Mouse (Mus musculus): ENCODE data around the gene Hspa4. TPM values are rescaled to one million over a fixed set of nuclear protein-coding genes. Genes with fewer than 3 reads are reported as not detected.
"Not testable (repeated sequence)": the region's sequence is repeated elsewhere in the genome, so short reads cannot be mapped to it uniquely, and the experiment has no call there.

The Hspa4 gene
- polyA plus RNA-seq, 1 experiment from 2014 or later = 143 TPM

DNA sequence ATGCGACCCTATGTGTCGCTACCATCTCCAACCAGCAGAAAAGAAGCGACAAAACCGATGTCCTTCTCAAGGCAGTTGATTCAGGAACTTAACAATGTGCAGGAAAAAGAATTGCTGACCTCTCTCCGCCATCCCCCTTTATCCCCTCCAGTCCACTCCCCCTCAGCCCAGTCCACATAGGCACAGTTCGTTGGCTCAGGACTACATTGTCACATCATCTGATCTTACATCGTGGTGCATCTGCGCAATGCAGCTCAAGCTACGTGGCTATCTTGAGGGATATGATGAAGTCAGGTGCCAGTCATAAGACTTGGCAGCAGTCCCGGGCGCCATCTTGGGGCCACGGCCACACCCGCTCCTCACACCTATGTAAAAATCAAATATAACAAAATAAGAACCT, 19.6 kb upstream of the Hspa4 start:
- WGBS = 96% methylated on average over 13 of the region's 13 CpGs

DNA sequence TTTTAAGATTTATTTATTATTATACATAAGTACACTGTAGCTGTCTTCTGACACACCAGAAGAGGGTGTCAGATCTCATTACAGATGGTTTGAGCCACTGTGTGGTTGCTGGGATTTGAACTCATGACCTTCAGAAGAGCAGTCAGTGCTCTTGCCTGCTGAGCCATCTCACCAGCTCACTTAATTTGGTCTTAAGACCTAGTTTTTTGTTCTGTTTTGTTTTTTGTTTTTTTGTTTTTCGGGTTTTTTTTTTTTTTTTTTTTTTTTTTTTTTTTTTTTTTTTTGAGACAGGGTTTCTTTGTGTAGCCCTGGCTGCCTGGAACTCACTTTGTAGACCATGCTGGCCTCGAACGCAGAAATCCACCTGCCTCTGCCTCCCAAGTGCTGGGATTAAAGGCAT, 18.3 kb upstream of the Hspa4 start:
- peaks cover 11% of the 10 kb centered on the region; the same call in 1 of the 2 replicates for H3K4me1 ChIP-seq
- H3K4me3 ChIP-seq; H3K27me3 ChIP-seq (ENCODE audit: low read depth, poor library complexity, severe bottlenecking); DNase-seq (ENCODE audit: low spot score); H3K27ac ChIP-seq; H3K9me3 ChIP-seq (replicated peaks); H3K36me3 ChIP-seq: not testable (repeated sequence)
- WGBS = 90% methylated on average over 3 of the region's 3 CpGs

More for the DNA sequence above, 19.6 kb upstream of the Hspa4 start:
- not testable (repeated sequence) for H3K27me3 ChIP-seq (ENCODE audit: low read depth, poor library complexity, severe bottlenecking); DNase-seq (ENCODE audit: low spot score); H3K36me3 ChIP-seq; H3K4me3 ChIP-seq; H3K9me3 ChIP-seq (replicated peaks); H3K27ac ChIP-seq
- H3K4me1 ChIP-seq = peaks cover 11% of the 10 kb centered on the region; the same call in 1 of the 2 replicates

DNA sequence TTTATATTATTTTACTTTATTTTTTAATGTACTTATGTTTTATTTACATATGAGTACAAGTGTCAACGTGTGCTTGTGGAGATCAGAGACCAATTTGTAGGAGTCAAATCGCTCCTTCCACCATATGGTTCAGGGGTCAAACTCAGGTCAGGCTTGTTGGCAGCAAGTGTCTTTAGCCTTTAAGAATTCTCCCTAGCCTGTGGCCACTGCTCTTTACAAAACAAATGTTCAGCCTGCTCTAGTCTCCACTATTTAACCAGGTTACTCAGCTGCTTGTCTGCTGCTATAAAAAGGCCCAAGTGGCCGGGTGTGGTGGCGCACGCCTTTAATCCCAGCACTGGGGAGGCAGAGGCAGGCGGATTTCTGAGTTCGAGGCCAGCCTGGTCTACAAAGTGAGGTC, 17.8 kb upstream of the Hspa4 start:
- Histone ChIP-seq H3K4me1 (peaks cover 11% of the 10 kb centered on the region; the same call in 1 of the 2 replicates), H3K27ac (no peak overlapping the region), H3K36me3 (no peaks in the 10 kb centered on the region), H3K4me3 (no peak overlapping the region), H3K27me3 (ENCODE audit: low read depth, poor library complexity, severe bottlenecking) (no peaks in the 10 kb centered on the region), H3K9me3 (replicated peaks) (no peaks in the 10 kb centered on the region)
- WGBS = 65% methylated on average over 7 of the region's 7 CpGs
- no peak for DNase-seq (ENCODE audit: low spot score)

DNA sequence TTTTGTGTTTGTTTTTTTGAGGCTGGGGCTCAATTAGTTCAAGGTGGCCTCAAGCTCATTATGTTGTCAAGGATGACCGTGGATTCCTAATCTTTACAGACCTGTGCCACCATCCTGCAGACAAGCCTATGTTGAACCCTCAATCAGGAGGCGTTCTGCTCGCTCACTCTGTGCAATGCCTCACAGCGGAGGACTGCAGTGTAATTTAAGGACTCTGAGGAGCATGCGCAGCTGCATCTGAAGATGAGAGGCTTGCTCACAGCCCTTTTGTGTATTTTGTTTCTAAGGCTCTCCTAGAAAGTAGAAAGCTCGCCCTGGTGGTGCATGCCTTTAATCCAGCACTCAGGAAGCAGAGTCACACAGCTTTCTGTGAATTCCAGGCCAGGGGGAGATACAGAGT, 16.7 kb upstream of the Hspa4 start:
- Histone ChIP-seq H3K27ac (no peak overlapping the region), H3K4me1 (peaks cover 11% of the 10 kb centered on the region; the same call in 1 of the 2 replicates), H3K27me3 (ENCODE audit: low read depth, poor library complexity, severe bottlenecking) (no peaks in the 10 kb centered on the region), H3K9me3 (replicated peaks) (no peaks in the 10 kb centered on the region), H3K36me3 (no peaks in the 10 kb centered on the region), H3K4me3 (no peak overlapping the region)
- no peak for DNase-seq (ENCODE audit: low spot score)
- 49% methylated on average over 6 of the region's 6 CpGs for WGBS

DNA sequence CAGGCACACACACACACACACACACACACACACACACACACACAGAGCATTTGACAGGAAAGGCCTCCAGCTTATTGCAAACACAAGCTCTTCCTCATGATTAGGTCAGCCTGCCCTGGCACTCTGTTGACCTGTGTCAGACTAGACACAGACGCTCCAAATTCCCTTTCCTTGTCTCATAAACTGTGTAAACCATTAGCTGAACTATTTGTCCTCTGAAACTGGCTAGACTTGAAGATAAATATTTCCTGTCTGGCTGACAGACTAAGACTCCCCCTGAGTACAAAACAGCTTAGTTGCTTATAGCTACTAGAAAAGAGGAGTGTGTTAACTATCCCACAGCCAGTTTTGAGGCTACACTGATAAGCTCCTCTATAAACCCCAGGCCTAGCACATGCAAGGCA, 14.5 kb upstream of the Hspa4 start:
- 16% methylated on average over 1 of the region's 1 CpGs for WGBS
- H3K4me1 ChIP-seq = peaks cover 11% of the 10 kb centered on the region; the same call in 1 of the 2 replicates
- H3K9me3 ChIP-seq (replicated peaks) = no peaks in the 10 kb centered on the region
- no peak overlapping the region for H3K27ac ChIP-seq
- H3K27me3 ChIP-seq (ENCODE audit: low read depth, poor library complexity, severe bottlenecking) = no peaks in the 10 kb centered on the region
- DNase-seq (ENCODE audit: low spot score) = no peak
- H3K4me3 ChIP-seq = no peak overlapping the region
- no peaks in the 10 kb centered on the region for H3K36me3 ChIP-seq

DNA sequence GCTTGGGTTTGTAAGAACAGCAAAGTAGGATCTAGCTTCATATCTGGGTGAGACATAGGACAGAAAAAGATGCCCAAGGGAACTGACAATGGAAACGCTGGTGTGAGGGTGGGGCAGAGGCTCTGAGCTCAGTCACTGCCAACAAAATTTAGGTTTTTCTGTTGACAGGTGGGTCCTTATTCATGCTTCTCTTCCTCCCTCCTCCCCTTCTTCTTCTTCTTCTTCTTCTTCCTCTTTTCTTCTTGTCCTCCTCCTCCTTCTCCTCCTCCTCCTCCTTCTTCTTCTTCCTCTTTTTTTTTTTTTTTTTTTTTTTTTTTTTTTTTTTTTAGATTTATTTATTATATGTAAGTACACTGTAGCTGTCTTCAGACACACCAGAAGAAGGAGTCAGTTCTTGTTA, 12.6 kb upstream of the Hspa4 start:
- H3K4me3 ChIP-seq; H3K27ac ChIP-seq; H3K9me3 ChIP-seq (replicated peaks); H3K27me3 ChIP-seq (ENCODE audit: low read depth, poor library complexity, severe bottlenecking); DNase-seq (ENCODE audit: low spot score); H3K36me3 ChIP-seq; H3K4me1 ChIP-seq: not testable (repeated sequence)
- WGBS = 85% methylated on average over 1 of the region's 1 CpGs

DNA sequence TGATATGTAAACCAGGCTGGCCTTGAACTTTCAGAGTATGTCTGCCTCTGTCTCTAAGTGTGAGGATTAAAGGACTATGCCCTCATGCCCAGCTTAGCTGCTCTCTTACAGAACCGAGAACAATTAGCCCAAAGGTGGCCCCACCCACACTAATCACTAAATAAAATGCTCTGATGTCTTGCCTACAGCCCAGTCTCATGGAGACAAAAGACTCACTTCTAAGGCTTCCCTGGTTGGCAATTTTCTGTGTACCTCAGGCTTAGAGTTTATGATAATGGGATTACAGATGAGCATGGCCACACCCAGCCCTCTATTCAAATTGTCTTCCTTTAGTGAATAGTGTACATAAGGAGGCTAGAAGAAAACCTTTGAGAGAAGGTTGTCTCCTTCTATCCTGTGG, 11.1 kb upstream of the Hspa4 start:
- DNase-seq (ENCODE audit: low spot score) = no peak
- WGBS = 43% methylated on average over 1 of the region's 1 CpGs
- Histone ChIP-seq H3K4me3 (no peak overlapping the region), H3K9me3 (replicated peaks) (no peaks in the 10 kb centered on the region), H3K36me3 (no peaks in the 10 kb centered on the region), H3K27me3 (ENCODE audit: low read depth, poor library complexity, severe bottlenecking) (no peaks in the 10 kb centered on the region), H3K4me1 (no peaks in the 10 kb centered on the region), H3K27ac (no peak overlapping the region)

DNA sequence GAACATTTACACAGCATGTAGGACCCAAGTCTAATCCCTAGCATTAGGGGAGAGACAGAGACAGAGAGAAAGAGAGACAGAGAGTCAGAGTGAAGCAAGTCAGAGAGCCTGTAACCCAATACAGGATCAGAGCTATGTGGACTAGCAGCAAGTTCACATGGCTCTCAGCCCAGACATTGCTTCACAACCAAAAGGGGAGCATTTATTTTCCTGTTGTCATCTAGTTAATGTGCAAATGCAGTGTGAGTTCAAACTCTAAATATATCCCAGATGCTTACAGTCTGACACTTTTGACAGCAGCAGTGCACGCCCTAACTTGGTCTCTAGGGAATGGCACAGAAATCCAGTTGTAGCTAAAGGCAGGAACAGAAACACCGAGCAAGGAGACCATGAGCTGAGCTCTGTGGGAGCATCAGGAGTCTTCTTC, 8.6 kb upstream of the Hspa4 start:
- WGBS = 66% methylated on average over 2 of the region's 2 CpGs
- Histone ChIP-seq H3K27me3 (ENCODE audit: low read depth, poor library complexity, severe bottlenecking) (no peaks in the 10 kb centered on the region), H3K4me3 (no peak overlapping the region), H3K4me1 (no peaks in the 10 kb centered on the region), H3K27ac (no peak overlapping the region), H3K9me3 (replicated peaks) (no peaks in the 10 kb centered on the region), H3K36me3 (no peaks in the 10 kb centered on the region)
- DNase-seq (ENCODE audit: low spot score) = no peak

DNA sequence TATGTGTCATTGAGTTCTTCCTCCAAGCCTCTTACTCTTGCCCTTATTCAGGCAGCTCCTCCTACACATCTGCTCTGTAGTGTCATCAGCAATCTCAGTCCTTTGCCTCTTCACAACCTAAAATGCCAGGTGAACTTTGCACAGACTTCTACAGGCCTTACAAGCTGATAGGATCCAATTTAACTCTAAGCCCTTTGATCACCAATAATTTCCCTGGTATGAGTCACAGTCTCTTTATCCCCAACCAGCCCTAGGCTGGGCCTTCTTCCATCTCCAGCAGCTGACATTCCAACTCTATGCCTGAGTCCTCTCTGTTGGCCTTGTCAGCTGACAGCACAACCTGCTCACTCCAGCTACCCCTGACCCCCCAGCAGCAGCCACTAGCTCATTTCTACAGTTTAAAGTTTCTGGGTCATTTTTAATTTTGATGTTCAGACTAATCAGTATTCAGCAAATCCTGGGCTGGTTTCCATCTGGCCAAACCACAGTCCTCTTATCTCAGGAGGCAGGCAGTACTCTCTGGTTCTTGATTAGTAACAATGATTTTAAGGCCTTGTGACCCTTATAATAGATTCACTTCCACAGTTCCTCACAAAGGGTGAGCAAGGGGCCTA, 8.1 kb upstream of the Hspa4 start:
- no peaks in the 10 kb centered on the region for H3K9me3 ChIP-seq (replicated peaks)
- H3K27me3 ChIP-seq (ENCODE audit: low read depth, poor library complexity, severe bottlenecking) = no peaks in the 10 kb centered on the region
- no peaks in the 10 kb centered on the region for H3K4me1 ChIP-seq
- H3K27ac ChIP-seq = no peak overlapping the region
- no peak for DNase-seq (ENCODE audit: low spot score)
- H3K4me3 ChIP-seq = no peak overlapping the region
- no peaks in the 10 kb centered on the region for H3K36me3 ChIP-seq

DNA sequence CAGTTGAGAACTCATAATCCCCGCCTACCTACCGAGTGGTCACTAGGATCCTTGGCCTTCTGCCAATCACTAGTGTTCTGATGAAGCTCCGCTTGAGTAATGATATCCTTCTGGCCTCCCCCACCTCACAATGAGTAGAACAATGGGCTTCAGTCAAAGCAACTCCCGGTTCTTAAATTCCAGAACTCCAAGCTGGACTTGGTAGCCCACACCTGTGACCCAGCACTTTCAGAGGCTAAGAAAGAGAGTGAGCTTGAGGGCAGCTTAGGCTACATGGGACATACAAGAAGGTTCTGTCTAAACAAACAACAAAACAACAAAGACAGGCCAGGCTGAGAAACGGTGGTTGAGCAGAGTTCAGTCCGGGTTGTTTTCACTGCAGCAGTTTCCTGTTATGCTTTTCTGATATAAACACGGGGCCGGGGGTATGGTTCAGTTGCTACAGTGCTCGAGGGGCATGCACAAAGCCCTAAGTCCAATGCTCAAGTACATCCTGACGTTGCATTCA, 7.4 kb upstream of the Hspa4 start:
- no peaks in the 10 kb centered on the region for H3K4me1 ChIP-seq
- no peak overlapping the region for H3K4me3 ChIP-seq
- no peaks in the 10 kb centered on the region for H3K9me3 ChIP-seq (replicated peaks)
- H3K27me3 ChIP-seq (ENCODE audit: low read depth, poor library complexity, severe bottlenecking) = no peaks in the 10 kb centered on the region
- no peaks in the 10 kb centered on the region for H3K36me3 ChIP-seq
- WGBS = 79% methylated on average over 10 of the region's 10 CpGs
- DNase-seq (ENCODE audit: low spot score) = no peak
- no peak overlapping the region for H3K27ac ChIP-seq

DNA sequence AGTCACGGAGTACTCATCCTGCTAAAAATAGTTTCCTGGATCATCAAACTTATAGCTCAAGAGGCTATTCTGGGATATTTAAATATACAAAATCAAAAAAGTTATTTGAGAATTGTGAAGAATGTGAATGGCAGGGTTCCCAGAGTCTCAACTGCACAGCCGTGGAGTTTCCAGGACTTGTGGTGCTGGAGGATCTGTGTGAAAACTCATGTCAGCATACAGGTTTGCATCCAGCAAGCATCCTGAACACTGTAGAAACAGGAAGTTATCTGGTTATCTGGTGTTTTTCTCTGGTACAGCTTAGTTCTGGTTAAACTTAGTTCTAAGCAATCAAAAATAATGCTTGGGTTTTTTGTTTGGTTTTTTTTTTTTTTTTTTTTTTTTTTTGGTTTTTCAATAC, 6.7 kb upstream of the Hspa4 start:
- H3K36me3 ChIP-seq = no peaks in the 10 kb centered on the region
- no peaks in the 10 kb centered on the region for H3K27me3 ChIP-seq (ENCODE audit: low read depth, poor library complexity, severe bottlenecking)
- H3K4me3 ChIP-seq = no peak overlapping the region
- no peak for DNase-seq (ENCODE audit: low spot score)
- 95% methylated on average over 2 of the region's 2 CpGs for WGBS
- H3K4me1 ChIP-seq = no peaks in the 10 kb centered on the region
- no peak overlapping the region for H3K27ac ChIP-seq
- H3K9me3 ChIP-seq (replicated peaks) = no peaks in the 10 kb centered on the region

DNA sequence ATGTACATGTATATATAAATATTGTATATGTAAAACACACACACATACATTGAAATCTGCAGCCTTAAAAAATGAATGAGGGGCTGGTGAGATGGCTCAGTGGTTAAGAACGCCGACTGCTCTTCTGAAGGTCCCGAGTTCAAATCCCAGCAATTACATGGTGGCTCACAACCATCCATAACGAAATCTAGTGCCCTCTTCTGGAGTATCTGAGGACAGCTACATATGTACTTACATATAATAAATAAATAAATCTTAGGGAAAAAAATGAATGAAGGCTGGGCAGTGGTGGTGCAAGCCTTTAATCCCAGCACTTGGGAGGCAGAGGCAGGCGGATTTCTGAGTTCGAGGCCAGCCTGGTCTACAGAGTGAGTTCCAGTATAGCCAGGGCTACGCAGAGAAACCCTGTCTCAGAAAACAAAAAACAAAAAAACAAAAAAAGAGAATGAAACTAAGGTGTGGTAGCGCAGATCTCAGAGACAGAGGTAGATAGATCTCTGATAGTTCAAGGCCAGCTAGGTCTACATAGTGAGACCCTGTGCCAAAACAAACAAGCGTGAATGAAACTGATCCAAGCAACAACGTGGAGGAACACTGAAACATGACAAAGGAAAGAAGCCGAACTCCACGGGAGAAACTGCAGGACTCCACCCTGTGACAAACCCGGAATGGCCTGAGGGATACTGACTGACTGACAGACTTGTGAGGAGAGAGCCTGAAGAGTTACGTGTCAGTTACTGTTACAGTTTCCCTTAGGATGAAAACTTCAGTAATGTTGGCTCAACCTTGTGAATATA, 4.0 kb upstream of the Hspa4 start:
- 90% methylated on average over 14 of the region's 14 CpGs for WGBS
- H3K9me3 ChIP-seq (replicated peaks) = no peaks in the 10 kb centered on the region
- no peaks in the 10 kb centered on the region for H3K36me3 ChIP-seq
- H3K27me3 ChIP-seq (ENCODE audit: low read depth, poor library complexity, severe bottlenecking) = no peaks in the 10 kb centered on the region
- H3K4me3 ChIP-seq = no peak overlapping the region
- H3K4me1 ChIP-seq = peaks cover 8% of the 10 kb centered on the region
- H3K27ac ChIP-seq = no peak overlapping the region
- no peak for DNase-seq (ENCODE audit: low spot score)

DNA sequence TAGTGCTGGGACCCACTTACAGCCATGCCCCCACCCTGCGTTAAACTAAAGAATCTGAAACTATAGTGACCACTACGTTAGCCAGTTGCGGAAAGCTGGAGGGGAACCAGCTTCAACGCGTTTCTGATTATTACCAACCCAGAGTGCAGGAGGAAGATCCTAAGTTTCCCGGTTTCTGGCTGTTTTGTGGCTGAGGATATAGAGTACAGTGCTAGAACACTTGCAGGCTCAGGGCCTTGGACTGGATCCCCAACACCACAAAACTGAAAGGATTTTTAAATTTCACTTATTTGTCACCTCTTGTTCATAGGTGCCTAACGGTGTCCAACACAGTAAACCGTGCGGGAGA, 884 bp upstream of the Hspa4 start:
- Histone ChIP-seq H3K4me3 (peak overlapping the region; percentile 100), H3K27ac (peak overlapping the region; percentile 94), H3K27me3 (ENCODE audit: low read depth, poor library complexity, severe bottlenecking) (no peaks in the 10 kb centered on the region), H3K4me1 (peaks cover 23% of the 10 kb centered on the region), H3K9me3 (replicated peaks) (no peaks in the 10 kb centered on the region), H3K36me3 (peaks cover 25% of the 10 kb centered on the region)
- WGBS = 59% methylated on average over 9 of the region's 9 CpGs
- no peak for DNase-seq (ENCODE audit: low spot score)
